Mouse (Mus musculus) kidney, adult 2 months (tissue): ENCODE results near the gene Pigw.

ENCODE experiments used
- CTCF ChIP-seq: fragments of 200-500 bp; conservative IDR thresholded peaks from 2 replicates; pipeline ENCODE4 v1.5.1; 2011; ENCODE audit warnings: low read depth, mild to moderate bottlenecking, control low read depth, low read length, moderate library complexity, mixed read lengths; ENCODE audit not compliant: insufficient read depth, insufficient read length
- POLR2A ChIP-seq: fragments of 200-500 bp; IDR thresholded peaks from one replicate; pipeline ENCODE4 v1.6.1; 2011; ENCODE audit warnings: low read depth, low read length, control low read depth

GRCm38 (mm10) chr11:84919951-84920350, 39.9 kb upstream of the Pigw start:
- TF ChIP-seq CTCF (no peak), POLR2A (no peak)
